Comparison of ENCODE assay signal across 14 mouse cellular contexts in genomic region chr5:146776988-146777639, GRCm38 (mm10). TPM values are rescaled to one million over a fixed set of nuclear protein-coding genes. Genes with fewer than 3 reads are reported as not detected.
A peak's percentile ranks its signal among the peaks of the same experiment; 100 is the strongest.
DNase-seq lines count a peak whose midpoint lies in the region; ATAC-seq lines count a peak whose summit lies in the region.
"Had no signal": no experiment of that assay in that cellular context is flagged by ENCODE, and none has a peak within 500 bp of the region (broad histone marks: within the 10 kb centered on the region; RNA-seq: fewer than 3 reads in every experiment).

No protein-coding gene starts in this region.

- H3K9me3 ChIP-seq in kidney, embryonic 15.5 days (replicated peaks) = no peaks in the 10 kb centered on the region
- H3K9me3 ChIP-seq in intestine, embryonic 16.5 days (ENCODE audit: control insufficient read depth, low read length) = no peaks in the 10 kb centered on the region
- H3K9me3 ChIP-seq in limb, embryonic 10.5 days (replicated peaks) = no peaks in the 10 kb centered on the region
- H3K9me3 ChIP-seq: heart, embryonic 13.5 days; liver, embryonic 13.5 days; neural tube, embryonic 12.5 days had no signal

- peak overlapping the region; percentile 74 for H3K27ac ChIP-seq in kidney, embryonic 15.5 days
- 0 out of 2 replicates have a peak overlapping the region, but pooled peaks have one; percentile 25 for H3K27ac ChIP-seq in intestine, embryonic 16.5 days (ENCODE audit: low read length)
- H3K27ac ChIP-seq in limb, embryonic 10.5 days = no peak overlapping the region
- H3K27ac ChIP-seq: heart, embryonic 13.5 days; liver, embryonic 13.5 days; neural tube, embryonic 12.5 days had no signal

- no peaks in the 10 kb centered on the region for H3K27me3 ChIP-seq in kidney, embryonic 15.5 days
- H3K27me3 ChIP-seq in intestine, embryonic 16.5 days (replicated peaks; ENCODE audit: control insufficient read depth, insufficient read depth, low read length) = no peaks in the 10 kb centered on the region
- no peaks in the 10 kb centered on the region for H3K27me3 ChIP-seq in limb, embryonic 10.5 days (ENCODE audit: low read depth, poor library complexity, severe bottlenecking)
- H3K27me3 ChIP-seq: heart, embryonic 13.5 days; liver, embryonic 13.5 days; neural tube, embryonic 12.5 days had no signal

- no peak overlapping the region for H3K4me3 ChIP-seq in kidney, embryonic 15.5 days (replicated peaks)
- no peak overlapping the region for H3K4me3 ChIP-seq in intestine, embryonic 16.5 days (ENCODE audit: low read length)
- no peak overlapping the region for H3K4me3 ChIP-seq in limb, embryonic 10.5 days
- H3K4me3 ChIP-seq: heart, embryonic 13.5 days; liver, embryonic 13.5 days; neural tube, embryonic 12.5 days had no signal

- no peak for DNase-seq in kidney, postnatal 4 days
- DNase-seq in 3T3-L1 (ENCODE audit: low read depth, low spot score) = peak; percentile 54
- peak; percentile 86 for DNase-seq in cerebellum, adult 11-12 months
- DNase-seq in limb, embryonic 10.5 days (ENCODE audit: low spot score) = no peak
- no peak for DNase-seq in ovary, postnatal 14 days (ENCODE audit: low spot score)
- DNase-seq in thymus, postnatal 10 days (ENCODE audit: low spot score in 2 of 2) = no peak
- DNase-seq: embryo, embryonic 11 days; layer of hippocampus, postnatal 36 days; liver, embryonic 13.5 days had no signal

- H3K4me1 ChIP-seq in kidney, embryonic 15.5 days = peaks cover 72% of the 10 kb centered on the region
- H3K4me1 ChIP-seq in intestine, embryonic 16.5 days (ENCODE audit: control insufficient read depth, insufficient read depth, low read length) = peaks cover 44% of the 10 kb centered on the region
- peaks cover 4% of the 10 kb centered on the region for H3K4me1 ChIP-seq in limb, embryonic 10.5 days

- peaks cover 4% of the 10 kb centered on the region; the same call in 1 of the 2 replicates for H3K36me3 ChIP-seq in kidney, embryonic 15.5 days
- H3K36me3 ChIP-seq in intestine, embryonic 16.5 days (ENCODE audit: control insufficient read depth, insufficient read depth, low read length) = no peaks in the 10 kb centered on the region
- peaks cover 24% of the 10 kb centered on the region for H3K36me3 ChIP-seq in limb, embryonic 10.5 days

- peak; percentile 57 for ATAC-seq in kidney, embryonic 15.5 days (replicated peaks; ENCODE audit: low FRiP score)
- no peak for ATAC-seq in intestine, embryonic 16.5 days
- ATAC-seq: CD4-positive, CD25-positive, alpha-beta regulatory T cell, adult 4 months had no signal

- WGBS in kidney, embryonic 15.5 days = 60% methylated on average over 13 of the region's 13 CpGs
- 69% methylated on average over 13 of the region's 13 CpGs for WGBS in intestine, embryonic 16.5 days
- 89% methylated on average over 13 of the region's 13 CpGs for WGBS in limb, embryonic 10.5 days

- no peak overlapping the region for H3K4me2 ChIP-seq in kidney, embryonic 15.5 days
- no peak overlapping the region for H3K4me2 ChIP-seq in intestine, embryonic 16.5 days (ENCODE audit: low read depth, low read length)
- H3K4me2 ChIP-seq: heart, embryonic 13.5 days; liver, embryonic 13.5 days; neural tube, embryonic 12.5 days had no signal

- no peak overlapping the region for H3K9ac ChIP-seq in kidney, embryonic 15.5 days
- no peak overlapping the region for H3K9ac ChIP-seq in intestine, embryonic 16.5 days (ENCODE audit: low read depth, low read length)
- H3K9ac ChIP-seq: heart, embryonic 13.5 days; liver, embryonic 13.5 days; neural tube, embryonic 12.5 days had no signal

RNA-seq across cellular contexts. Expression of gene Usp12, which starts 17.7 kb away (rescaled TPM):
- 21.2 and 21.7 TPM in 2 replicates for polyA plus RNA-seq in kidney, embryonic 15.5 days (2015; fragmentation: Nextera tagmentation; extraction: Ambion mirVana)
- 26.7 and 33.7 TPM in 2 replicates for polyA plus RNA-seq in intestine, embryonic 16.5 days (2015; fragmentation: Nextera tagmentation; extraction: Ambion mirVana)
- 13.4 and 13.7 TPM in 2 replicates for polyA plus RNA-seq in limb, embryonic 10.5 days (2016; fragmentation: Nextera tagmentation; extraction: Ambion mirVana)

RNA-seq across cellular contexts. Expression of gene Rpl21, which starts 55.6 kb away (rescaled TPM):
- polyA plus RNA-seq in kidney, embryonic 15.5 days (2015; fragmentation: Nextera tagmentation; extraction: Ambion mirVana) = 549 and 599 TPM in 2 replicates
- 455 and 503 TPM in 2 replicates for polyA plus RNA-seq in intestine, embryonic 16.5 days (2015; fragmentation: Nextera tagmentation; extraction: Ambion mirVana)
- polyA plus RNA-seq in limb, embryonic 10.5 days (2016; fragmentation: Nextera tagmentation; extraction: Ambion mirVana) = 536 and 605 TPM in 2 replicates

Comparison
In these comparisons a context has a peak if more than half of its experiments do, and no peak if none do; other contexts are left out.
1. DNase-seq: peak in 3T3-L1 (single experiment) and cerebellum, adult 11-12 months (single experiment); none in kidney, postnatal 4 days (0 of 2), limb, embryonic 10.5 days (single experiment), ovary, postnatal 14 days (single experiment) and thymus, postnatal 10 days (0 of 2).